Mouse (Mus musculus): Measurements from ENCODE around the gene Cd3g. TPM values are rescaled to one million over a fixed set of nuclear protein-coding genes. Genes with fewer than 3 reads are reported as not detected.

The Cd3g gene
- polyA plus RNA-seq (2021; fragmentation: Nextera tagmentation), result not detected in 2 replicates
- long read RNA-seq, experiment 1, result 0 reads
- long read RNA-seq, experiment 2, result 0 reads

DNA sequence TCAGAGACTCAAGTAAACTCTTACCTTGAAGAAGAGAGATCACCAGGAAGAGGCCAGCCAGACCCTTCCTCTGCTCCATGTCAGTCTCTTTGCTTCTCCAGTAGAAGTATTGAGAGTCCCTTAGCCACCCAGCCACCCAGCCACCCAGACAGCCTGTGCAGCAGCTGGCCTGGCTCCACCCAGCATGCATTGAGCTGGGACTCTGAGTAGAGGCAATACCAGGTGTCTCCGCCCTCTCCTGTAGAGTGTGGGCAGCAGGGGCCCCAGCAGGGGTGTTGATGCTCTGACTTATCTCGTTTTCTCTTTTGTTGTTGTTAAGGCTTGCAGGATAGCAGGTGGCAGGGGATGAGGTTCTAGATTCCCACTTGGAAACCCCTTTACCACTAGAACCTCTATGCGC, at the start of gene Cd3g:
TSS of gene Cd3g (minus strand) at position 190 of the 400 bp plus-strand sequence.

DNA sequence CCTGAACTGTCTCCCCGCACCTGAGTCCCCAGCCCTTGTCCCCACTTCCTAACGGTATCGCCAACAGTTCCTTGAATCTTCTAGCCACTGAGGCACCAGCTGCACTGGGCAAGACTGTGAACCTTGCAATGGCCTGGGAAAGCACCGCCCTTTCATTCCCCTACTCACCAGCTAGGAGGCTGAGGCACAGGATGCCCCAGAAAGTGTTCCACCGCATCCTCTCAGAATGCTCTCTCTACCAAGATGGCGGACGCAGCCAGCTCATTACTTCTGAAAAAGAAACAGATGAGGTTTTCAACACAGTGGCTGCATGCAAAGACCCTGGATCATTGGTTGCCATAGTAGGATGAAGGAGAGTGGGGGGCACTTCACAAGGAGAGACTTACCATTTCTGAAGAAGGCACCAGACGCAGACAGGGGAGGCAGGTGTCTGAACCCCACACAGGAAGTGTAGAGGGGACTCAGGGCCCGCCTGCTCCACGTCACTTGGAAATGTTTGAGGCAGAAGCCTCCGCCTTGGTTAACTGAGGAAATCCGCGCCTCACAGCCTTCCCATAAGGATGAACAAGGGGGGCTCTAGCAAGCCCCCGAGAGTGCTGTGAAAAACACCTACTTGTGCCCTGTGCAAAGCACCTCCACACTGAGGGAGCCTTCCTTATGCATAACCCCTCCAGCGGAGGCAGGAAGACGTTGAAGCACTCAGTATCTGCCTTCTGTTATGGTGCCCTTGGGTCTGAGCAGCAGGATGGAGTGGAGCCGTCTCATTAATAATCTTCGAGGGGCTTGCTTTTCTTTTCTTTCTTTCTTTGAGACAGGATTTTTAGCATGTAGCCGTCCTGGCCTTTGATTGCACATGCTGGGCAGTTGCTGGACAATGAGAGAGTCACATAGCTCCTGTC, 29.2 kb upstream of the Cd3g start, which contains the start of gene Cd3e:
TSS of gene Cd3e (minus strand) at position 448 of the 899 bp plus-strand sequence.

DNA sequence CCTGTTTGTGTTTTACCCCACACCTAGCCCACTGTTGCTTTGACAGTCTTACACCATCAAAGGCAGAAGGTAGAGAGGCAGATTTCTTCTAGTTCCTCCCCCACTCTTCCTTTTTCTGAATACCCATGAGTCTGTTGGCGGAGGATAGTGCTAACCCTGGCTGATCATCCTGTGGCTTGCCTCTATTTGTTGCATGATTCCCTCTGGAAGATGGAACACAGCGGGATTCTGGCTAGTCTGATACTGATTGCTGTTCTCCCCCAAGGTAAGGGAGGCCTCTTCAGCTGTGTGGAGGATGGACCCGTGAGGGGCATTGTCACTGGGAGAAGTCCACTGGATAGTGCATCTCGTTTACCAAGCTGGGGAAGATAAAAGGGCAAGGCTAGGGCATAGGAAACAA, 1.4 kb upstream of the Cd3g start, which contains the start of gene Cd3d:
TSS of gene Cd3d (plus strand) at position 111 of the 400 bp plus-strand sequence.

DNA sequence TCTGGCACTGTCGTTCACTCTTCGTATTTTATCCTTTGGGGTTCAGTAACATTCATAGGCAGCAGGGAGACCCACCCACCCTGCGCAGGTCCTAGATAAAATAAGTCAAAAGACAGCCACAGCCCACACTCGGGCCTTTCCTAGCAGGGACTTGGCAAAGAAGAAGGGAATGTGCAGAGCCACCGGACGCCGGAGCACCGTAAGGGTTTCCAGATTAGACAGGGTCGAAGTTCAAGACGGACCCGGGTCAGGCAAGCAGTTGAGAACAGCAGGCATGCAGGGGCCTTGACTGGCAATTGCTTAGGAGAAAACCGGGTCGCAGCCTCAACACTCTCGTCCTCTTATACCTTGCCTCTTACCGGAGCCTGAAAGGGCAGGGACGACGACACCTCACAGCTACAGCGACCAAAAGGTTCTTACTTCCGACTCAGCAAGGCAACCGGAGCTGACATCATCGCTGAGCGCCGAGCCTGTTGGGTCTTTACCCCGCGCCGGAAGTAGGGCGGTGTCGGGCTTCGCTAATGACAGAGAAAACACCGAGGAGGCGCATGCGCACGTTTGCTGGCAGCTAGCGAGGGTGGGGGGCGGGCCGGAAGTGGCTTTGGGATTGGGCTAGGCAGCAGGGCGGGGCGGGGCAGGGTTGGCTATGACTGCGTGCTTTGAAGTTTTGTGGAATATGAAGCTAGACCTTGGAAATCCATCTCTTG, 15.0 kb downstream of the Cd3g start, which contains the start of gene Ube4a:
TSS of gene Ube4a (minus strand) at position 475 of the 707 bp plus-strand sequence.

DNA sequence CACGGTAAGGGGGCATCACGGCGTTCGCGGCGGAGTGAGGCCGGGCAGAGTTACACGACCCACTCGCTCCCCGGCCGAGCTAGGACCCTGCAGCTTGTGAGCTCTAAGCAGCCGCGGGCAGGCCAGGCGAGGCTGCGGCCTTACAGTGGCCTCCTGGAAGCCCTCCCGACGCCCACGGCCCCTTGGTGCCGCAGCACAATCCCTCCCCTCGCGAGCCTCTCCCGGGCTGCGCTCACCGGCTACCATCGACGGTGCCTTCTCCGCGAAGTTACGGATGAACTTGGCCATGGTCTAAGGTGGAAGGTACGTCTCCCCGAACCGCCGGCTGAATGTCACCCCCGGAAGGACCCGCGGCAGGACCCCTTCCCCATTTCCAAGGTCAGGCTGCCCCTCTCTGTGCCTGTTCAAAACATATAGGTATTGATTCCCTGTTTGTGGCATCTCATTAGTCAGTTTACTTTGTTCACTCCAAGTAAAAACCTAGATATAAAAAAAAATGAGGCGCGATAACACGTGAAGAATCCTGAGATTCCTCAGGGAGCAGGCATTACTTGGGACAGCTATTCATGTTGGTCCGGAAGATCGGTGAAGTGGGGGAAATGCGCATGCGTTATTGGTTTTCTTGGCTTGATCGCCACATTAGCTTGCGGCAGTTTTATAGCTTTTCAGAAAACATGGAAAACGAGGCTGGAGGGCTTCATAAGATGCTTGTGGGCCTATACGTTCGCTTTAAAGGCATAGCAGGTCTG, 59.7 kb downstream of the Cd3g start, which contains the start of gene Atp5l:
TSS of gene Atp5l (minus strand) at position 369 of the 749 bp plus-strand sequence.

Other genes with a start within 250 kb of the Cd3g start
- 9.7 and 13.5 TPM in 2 replicates for gene Phldb1, start 245.2 kb downstream of the Cd3g start, polyA plus RNA-seq (2021; fragmentation: Nextera tagmentation)
- gene Arcn1, start 212.6 kb downstream of the Cd3g start, polyA plus RNA-seq (2021; fragmentation: Nextera tagmentation), result 34.9 and 42.3 TPM in 2 replicates
- 60.3 and 65.9 TPM in 2 replicates for gene Ift46, start 212.5 kb downstream of the Cd3g start, polyA plus RNA-seq (2021; fragmentation: Nextera tagmentation)
- 58.9 and 64.0 TPM in 2 replicates for gene Tmem25, start 181.1 kb downstream of the Cd3g start, polyA plus RNA-seq (2021; fragmentation: Nextera tagmentation)
- gene Ttc36, start 177.4 kb downstream of the Cd3g start, polyA plus RNA-seq (2021; fragmentation: Nextera tagmentation), result not detected in 2 replicates
- gene Kmt2a, start 99.1 kb downstream of the Cd3g start, polyA plus RNA-seq (2021; fragmentation: Nextera tagmentation), result 5.1 and 6.0 TPM in 2 replicates
- gene Atp5l, start 59.7 kb downstream of the Cd3g start, polyA plus RNA-seq (2021; fragmentation: Nextera tagmentation), result 1,488 and 1,660 TPM in 2 replicates
- 25.5 and 41.4 TPM in 2 replicates for gene Ube4a, start 14.8 kb downstream of the Cd3g start, polyA plus RNA-seq (2021; fragmentation: Nextera tagmentation)
- gene Cd3d, start 1.4 kb upstream of the Cd3g start, polyA plus RNA-seq (2021; fragmentation: Nextera tagmentation), result 0.06 TPM in 1 of 2 replicates, not detected in the other
- gene Cd3e, start 29.2 kb upstream of the Cd3g start, polyA plus RNA-seq (2021; fragmentation: Nextera tagmentation), result 0.06 TPM in 1 of 2 replicates, not detected in the other
- 0.72 and 1.3 TPM in 2 replicates for gene Mpzl2, start 59.4 kb upstream of the Cd3g start, polyA plus RNA-seq (2021; fragmentation: Nextera tagmentation)
- gene Mpzl3, start 74.8 kb upstream of the Cd3g start, polyA plus RNA-seq (2021; fragmentation: Nextera tagmentation), result 1.1 and 1.4 TPM in 2 replicates
- 0.54 and 1.0 TPM in 2 replicates for gene Jaml, start 98.8 kb upstream of the Cd3g start, polyA plus RNA-seq (2021; fragmentation: Nextera tagmentation)
- gene Scn2b, start 137.4 kb upstream of the Cd3g start, polyA plus RNA-seq (2021; fragmentation: Nextera tagmentation), result 258 and 466 TPM in 2 replicates
- gene Scn4b, start 158.0 kb upstream of the Cd3g start, polyA plus RNA-seq (2021; fragmentation: Nextera tagmentation), result 24.4 and 33.1 TPM in 2 replicates
- gene BC049352, start 201.6 kb upstream of the Cd3g start, polyA plus RNA-seq (2021; fragmentation: Nextera tagmentation), result 1.3 and 1.4 TPM in 2 replicates
- 0.10 TPM in 1 of 2 replicates, not detected in the other for gene Tmprss4, start 223.7 kb upstream of the Cd3g start, polyA plus RNA-seq (2021; fragmentation: Nextera tagmentation)

Measured in left cerebral cortex, adult 6 months (tissue).